Mouse (Mus musculus) NIH3T3 (cell line): ENCODE results near the gene Supt6.

Experiments
- DNase-seq: peaks from one replicate; pipeline ENCODE4 v3.0.0-alpha.2; 2012; ENCODE audit warnings: low read depth

Supt6 gene

GRCm38 (mm10) chr11:78165761-78166109 lies 80.1 kb downstream of the Supt6 start:
- DNase-seq, result peak; percentile 87

DNA sequence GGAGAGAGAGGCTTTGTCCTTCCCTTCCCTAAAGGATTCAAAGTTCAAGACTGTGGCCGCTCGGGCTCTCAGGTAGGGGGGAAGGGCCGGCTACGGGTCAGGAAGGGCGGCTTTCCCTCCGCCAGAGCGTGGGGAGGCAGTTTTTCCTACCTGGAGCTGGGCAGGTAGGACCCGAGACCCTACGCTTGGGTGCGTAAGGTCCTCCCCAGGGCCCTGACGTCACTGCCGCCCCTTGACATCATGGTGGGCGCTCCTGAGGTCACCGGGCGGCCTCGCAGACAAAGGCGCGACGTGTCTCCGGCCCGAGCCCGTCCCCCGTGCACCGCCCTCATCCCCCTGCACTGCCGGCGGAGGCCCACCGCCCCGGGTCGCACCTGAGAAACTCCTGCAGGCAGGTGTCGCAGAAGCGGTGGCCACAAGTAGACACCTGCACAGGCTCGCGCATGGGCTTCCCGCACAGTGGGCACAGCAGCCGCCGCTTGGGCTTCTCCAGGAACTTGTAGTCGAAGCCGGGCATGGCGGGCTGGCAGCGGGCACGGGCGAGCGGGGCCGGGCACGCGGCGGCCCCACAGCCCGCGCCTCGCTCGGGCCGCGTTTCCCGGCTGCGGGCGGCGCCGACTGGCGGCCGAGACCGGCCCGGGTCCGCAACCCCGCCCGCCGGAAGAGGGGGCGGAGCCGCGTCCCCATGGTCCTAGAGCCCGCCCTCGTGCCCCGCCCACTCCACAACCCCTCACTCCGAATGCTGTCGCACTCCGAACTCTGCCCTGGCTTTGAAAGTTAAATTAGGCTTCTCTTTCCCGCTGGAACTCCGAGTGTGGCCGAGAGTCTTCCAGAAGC lies 80.6 kb downstream of the Supt6 start, which contains the start of gene Traf4:
Gene Traf4, minus strand, starts transcription at position 666 of the 837 bp plus-strand sequence.
- DNase-seq, result peak; percentile 94

- DNase-seq, result no peak
Measured at GRCm38 (mm10) chr11:78164604-78164923, 81.2 kb downstream of the Supt6 start.

DNA sequence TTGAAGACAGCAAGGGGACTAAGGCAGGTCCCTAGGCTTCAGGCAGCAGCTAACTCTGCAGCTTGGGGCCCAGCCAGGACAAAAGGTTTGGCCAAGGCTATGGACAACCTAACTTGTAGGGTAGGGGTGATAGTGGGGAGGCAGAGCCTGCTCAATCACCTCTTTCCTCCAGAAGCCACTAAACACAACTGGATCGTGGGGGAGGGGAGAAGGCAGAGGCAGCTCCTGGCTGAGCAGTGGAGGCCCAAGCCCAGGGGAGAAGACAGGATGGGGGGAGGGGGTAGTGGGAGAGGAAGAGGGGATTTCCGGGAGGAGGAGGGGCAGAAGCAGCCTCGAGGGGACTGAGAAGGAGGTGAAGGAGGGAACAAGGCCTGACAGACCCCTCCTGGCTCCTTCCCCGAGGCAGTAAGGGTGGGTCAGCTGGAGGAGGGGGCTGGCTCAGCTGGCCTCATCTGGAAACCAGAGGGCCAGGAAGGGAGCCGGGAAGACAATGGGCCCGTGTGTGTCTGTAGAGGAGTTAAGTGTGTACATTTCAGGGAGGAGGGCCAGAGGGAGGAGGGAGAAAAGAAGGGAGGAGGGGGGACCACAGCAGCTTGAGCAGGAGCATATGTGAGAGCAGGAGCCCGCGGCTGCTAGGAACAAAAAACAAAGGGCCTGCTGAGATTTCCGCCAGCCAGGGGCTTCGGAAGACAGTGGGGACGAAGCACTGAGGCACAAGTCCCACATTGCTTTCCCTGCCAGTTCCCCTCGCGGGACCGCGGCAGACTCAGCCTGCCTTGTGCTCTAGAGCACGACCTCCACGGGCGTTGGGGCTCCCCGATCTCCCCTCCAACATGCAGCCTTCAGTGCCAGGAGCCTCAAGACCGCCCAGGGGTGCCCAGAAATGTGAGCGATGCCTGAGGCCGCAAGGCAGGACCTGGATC lies 81.8 kb downstream of the Supt6 start:
- peak; percentile 85 for DNase-seq

GRCm38 (mm10) chr11:78163045-78163444 lies 82.7 kb downstream of the Supt6 start:
- DNase-seq, result no peak

GRCm38 (mm10) chr11:78162504-78162903 lies 83.3 kb downstream of the Supt6 start:
- no peak for DNase-seq

DNA sequence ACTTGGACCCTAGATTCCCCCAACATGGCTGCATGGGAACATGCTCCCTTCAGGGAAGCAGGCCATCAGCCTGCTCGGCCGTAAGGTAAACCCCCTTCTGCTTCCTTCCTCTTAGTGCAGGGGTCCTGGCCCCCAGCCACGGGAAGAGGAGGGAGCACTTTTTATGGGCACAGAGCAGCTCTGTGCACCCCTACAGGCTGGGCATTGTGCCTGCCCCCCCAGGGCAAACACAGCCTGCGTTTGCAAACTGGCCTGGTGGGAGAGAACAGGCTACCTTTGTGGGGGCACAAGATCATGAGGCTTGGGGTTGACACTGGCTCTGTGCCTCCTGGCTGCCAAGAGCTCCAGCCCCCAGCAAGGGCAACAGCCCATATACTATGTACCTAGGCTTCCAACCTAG lies 83.8 kb downstream of the Supt6 start:
- DNase-seq, result no peak

DNA sequence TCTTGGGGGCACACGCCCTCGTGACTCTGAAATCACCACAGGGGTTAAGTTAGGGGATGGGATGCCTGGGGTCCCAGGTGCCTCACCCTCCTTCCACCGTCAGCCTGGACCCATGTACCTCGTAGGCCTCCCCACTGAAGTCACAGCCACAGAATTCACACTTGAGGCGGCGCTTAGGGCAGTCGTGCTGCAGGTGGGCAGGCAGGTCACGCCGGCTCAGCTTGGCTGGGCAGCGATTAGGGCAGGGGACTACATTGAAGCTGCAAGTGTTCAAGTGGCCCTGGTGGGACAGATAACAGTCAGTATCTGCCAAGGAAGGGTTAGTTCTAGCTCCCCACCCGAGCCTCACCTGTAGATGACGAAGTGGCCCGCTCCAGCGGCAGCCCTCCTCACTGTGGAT lies 84.6 kb downstream of the Supt6 start:
- DNase-seq, result no peak

- DNase-seq, result no peak
Measured at GRCm38 (mm10) chr11:78160675-78161074, 85.1 kb downstream of the Supt6 start.

DNA sequence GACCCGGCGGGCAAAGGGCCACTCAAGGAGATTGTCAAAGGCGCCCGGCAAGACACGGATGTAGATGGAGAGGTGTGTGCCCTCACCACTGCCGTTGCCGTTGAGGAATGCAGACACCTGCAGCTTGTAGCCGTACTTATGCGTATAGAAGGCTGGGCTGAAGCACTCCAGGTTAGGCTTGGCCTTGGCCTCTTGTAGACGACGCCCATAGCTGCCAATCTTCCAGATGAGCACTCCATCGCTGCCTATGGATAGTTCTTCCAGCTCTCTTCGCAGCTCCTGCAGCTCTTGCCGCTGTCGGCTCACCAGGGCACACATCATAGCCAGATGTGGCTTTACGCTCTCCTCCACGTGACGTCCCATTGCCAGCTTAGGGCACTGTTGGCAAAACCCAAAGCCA lies 85.6 kb downstream of the Supt6 start:
- DNase-seq, result no peak

GRCm38 (mm10) chr11:78159557-78159956 lies 86.2 kb downstream of the Supt6 start:
- no peak for DNase-seq

- DNase-seq, result peak; percentile 93
Measured at GRCm38 (mm10) chr11:78159096-78159495, 86.7 kb downstream of the Supt6 start.
